In the genomic region with DNA sequence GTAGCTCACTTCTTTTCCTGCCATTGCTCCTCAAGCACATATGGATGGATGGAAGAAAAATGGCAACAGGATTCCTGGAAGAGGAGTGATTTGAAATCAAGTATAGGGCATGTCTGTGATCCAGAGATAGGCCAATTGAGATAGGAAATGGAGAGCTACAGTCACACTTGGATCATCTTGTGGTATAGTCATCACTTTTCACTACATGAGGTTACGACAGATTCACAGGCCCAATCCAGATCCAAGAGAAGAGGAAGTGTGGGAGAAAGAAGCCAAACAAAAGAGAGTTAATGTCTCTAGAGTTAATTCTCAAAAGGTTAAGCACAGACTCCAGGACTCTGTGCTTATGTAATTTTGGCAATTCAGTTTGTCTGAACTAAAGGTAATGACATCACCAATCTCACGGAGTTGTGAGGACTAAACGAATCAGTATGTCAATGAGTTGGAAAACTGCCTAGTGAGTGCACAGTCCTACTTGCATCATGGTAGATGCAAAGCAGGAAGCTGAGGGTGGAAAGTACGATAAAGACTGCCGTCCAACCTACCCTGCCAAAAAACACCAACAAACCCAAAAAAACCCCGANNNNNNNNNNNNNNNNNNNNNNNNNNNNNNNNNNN, we compare ENCODE assay signal across 27 mouse cellular contexts. TPM values are rescaled to one million over a fixed set of nuclear protein-coding genes. Genes with fewer than 3 reads are reported as not detected.
DNase-seq lines count a peak whose midpoint lies in the region; ATAC-seq lines count a peak whose summit lies in the region.
"Had no signal": no experiment of that assay in that cellular context is flagged by ENCODE, and none has a peak within 500 bp of the region (broad histone marks: within the 10 kb centered on the region; RNA-seq: fewer than 3 reads in every experiment).

No protein-coding gene starts in this region.

- no peak for ATAC-seq in embryonic facial prominence, embryonic 14.5 days (ENCODE audit: low read depth)
- ATAC-seq: forebrain, embryonic 15.5 days; intestine, embryonic 16.5 days; liver, embryonic 12.5 days had no signal

- no peak overlapping the region for H3K27ac ChIP-seq in embryonic facial prominence, embryonic 14.5 days (replicated peaks; ENCODE audit: low read depth, low read length)
- no peak overlapping the region for H3K27ac ChIP-seq in embryonic facial prominence, embryonic 10.5 days (replicated peaks)
- H3K27ac ChIP-seq: embryonic facial prominence, embryonic 12.5 days; forebrain, embryonic 15.5 days; hindbrain, embryonic 14.5 days; kidney, embryonic 15.5 days; liver, embryonic 12.5 days; neural tube, embryonic 12.5 days had no signal

- peak; percentile 26 for DNase-seq in embryonic facial prominence, embryonic 14.5 days (ENCODE audit: low spot score)
- no peak for DNase-seq in embryonic facial prominence, embryonic 10.5 days (ENCODE audit: low spot score)
- DNase-seq in adipocyte (ENCODE audit: low spot score): peak; percentile 70
- peak; percentile 61 for DNase-seq in induced T-regulatory cell, adult 2 months (ENCODE audit: low read depth)
- DNase-seq in splenic B cell, adult 2 months (ENCODE audit: low read depth, low spot score): peak; percentile 41
- no peak for DNase-seq in layer of hippocampus, adult 8-10 months (ENCODE audit: low spot score in 2 of 2)
- no peak for DNase-seq in kidney, postnatal 4 days
- DNase-seq in layer of hippocampus, postnatal 10 days (ENCODE audit: low spot score in 2 of 2): no peak
- DNase-seq: adrenal gland, postnatal 14 days; cerebellum, adult 18-20 months; heart, postnatal 10 days; left cerebral cortex, postnatal 4 days; lung, embryonic 14.5 days; lung, postnatal 36 days; right cerebral cortex, postnatal 4 days; thymus, postnatal 14 days had no signal

- H3K4me3 ChIP-seq in embryonic facial prominence, embryonic 14.5 days (ENCODE audit: low read depth, low read length): no peak overlapping the region
- no peak overlapping the region for H3K4me3 ChIP-seq in embryonic facial prominence, embryonic 10.5 days
- H3K4me3 ChIP-seq: embryonic facial prominence, embryonic 12.5 days; forebrain, embryonic 15.5 days; kidney, embryonic 15.5 days; liver, embryonic 12.5 days; neural tube, embryonic 12.5 days had no signal

- no peak overlapping the region for H3K4me2 ChIP-seq in embryonic facial prominence, embryonic 14.5 days (ENCODE audit: low read depth, low read length)
- H3K4me2 ChIP-seq: embryonic facial prominence, embryonic 12.5 days; forebrain, embryonic 15.5 days; heart, embryonic 11.5 days; hindbrain, embryonic 14.5 days; kidney, embryonic 15.5 days; liver, embryonic 12.5 days; lung, embryonic 14.5 days; midbrain, embryonic 11.5 days; neural tube, embryonic 12.5 days had no signal

- WGBS in embryonic facial prominence, embryonic 14.5 days: 74% methylated on average over 3 of the region's 6 CpGs
- WGBS in embryonic facial prominence, embryonic 10.5 days: 59% methylated on average over 6 of the region's 6 CpGs

- H3K36me3 ChIP-seq in embryonic facial prominence, embryonic 14.5 days (ENCODE audit: control insufficient read depth, insufficient read depth, low read length): no peaks in the 10 kb centered on the region
- no peaks in the 10 kb centered on the region for H3K36me3 ChIP-seq in embryonic facial prominence, embryonic 10.5 days (replicated peaks)
- H3K36me3 ChIP-seq in splenic B cell, adult 2 months (ENCODE audit: control insufficient read depth, insufficient read depth, low read length, poor library complexity, severe bottlenecking): no peaks in the 10 kb centered on the region
- H3K36me3 ChIP-seq: embryonic facial prominence, embryonic 12.5 days; forebrain, embryonic 15.5 days; kidney, embryonic 15.5 days; liver, embryonic 12.5 days; neural tube, embryonic 12.5 days had no signal

- no peaks in the 10 kb centered on the region for H3K27me3 ChIP-seq in embryonic facial prominence, embryonic 14.5 days (replicated peaks; ENCODE audit: control insufficient read depth, insufficient read depth, low read length)
- H3K27me3 ChIP-seq in embryonic facial prominence, embryonic 10.5 days (replicated peaks; ENCODE audit: low read depth, poor library complexity, severe bottlenecking): no peaks in the 10 kb centered on the region
- no peaks in the 10 kb centered on the region for H3K27me3 ChIP-seq in splenic B cell, adult 2 months (ENCODE audit: control insufficient read depth, insufficient read depth, low read length, poor library complexity, severe bottlenecking)
- H3K27me3 ChIP-seq: embryonic facial prominence, embryonic 12.5 days; forebrain, embryonic 15.5 days; kidney, embryonic 15.5 days; liver, embryonic 12.5 days; neural tube, embryonic 12.5 days had no signal

- H3K4me1 ChIP-seq in embryonic facial prominence, embryonic 14.5 days (ENCODE audit: control insufficient read depth, insufficient read depth, low read length): no peaks in the 10 kb centered on the region
- H3K4me1 ChIP-seq in embryonic facial prominence, embryonic 10.5 days: no peaks in the 10 kb centered on the region
- H3K4me1 ChIP-seq: embryonic facial prominence, embryonic 12.5 days; forebrain, embryonic 15.5 days; kidney, embryonic 15.5 days; liver, embryonic 12.5 days; neural tube, embryonic 12.5 days had no signal

- H3K9me3 ChIP-seq in embryonic facial prominence, embryonic 14.5 days (ENCODE audit: control insufficient read depth, low read length): no peaks in the 10 kb centered on the region
- no peaks in the 10 kb centered on the region for H3K9me3 ChIP-seq in embryonic facial prominence, embryonic 10.5 days
- H3K9me3 ChIP-seq: embryonic facial prominence, embryonic 12.5 days; forebrain, embryonic 15.5 days; kidney, embryonic 15.5 days; liver, embryonic 12.5 days; neural tube, embryonic 12.5 days had no signal

- no peak overlapping the region for H3K9ac ChIP-seq in embryonic facial prominence, embryonic 14.5 days (ENCODE audit: low read depth, low read length)
- H3K9ac ChIP-seq: embryonic facial prominence, embryonic 12.5 days; forebrain, embryonic 15.5 days; hindbrain, embryonic 14.5 days; kidney, embryonic 15.5 days; liver, embryonic 12.5 days; lung, embryonic 14.5 days; neural tube, embryonic 12.5 days had no signal

RNA-seq across cellular contexts. Expression of a gene that starts 7.4 kb away (rescaled TPM):
- 0.06 TPM in 1 of 2 replicates, not detected in the other for polyA plus RNA-seq in embryonic facial prominence, embryonic 14.5 days (2014; fragmentation: Nextera tagmentation; extraction: Ambion mirVana)
- not detected in 2 replicates for polyA plus RNA-seq in embryonic facial prominence, embryonic 10.5 days (2016; fragmentation: Nextera tagmentation; extraction: Ambion mirVana)
- total RNA-seq in layer of hippocampus, adult 8-10 months (2022): not detected
- not detected for total RNA-seq in layer of hippocampus, postnatal 10 days (2021)
- total RNA-seq: gastrocnemius, postnatal 4 days; heart, postnatal 10 days; left cerebral cortex, adult 18-20 months; left cerebral cortex, postnatal 4 days had no signal
- polyA plus RNA-seq: embryonic facial prominence, embryonic 12.5 days; heart, embryonic 11.5 days; kidney, embryonic 15.5 days; liver, embryonic 12.5 days; lung, embryonic 14.5 days; midbrain, embryonic 11.5 days; neural tube, embryonic 12.5 days had no signal

RNA-seq across cellular contexts. Expression of a gene that starts 17.6 kb away (rescaled TPM):
- 12.1 and 15.1 TPM in 2 replicates for polyA plus RNA-seq in embryonic facial prominence, embryonic 14.5 days (2014; fragmentation: Nextera tagmentation; extraction: Ambion mirVana)
- polyA plus RNA-seq in embryonic facial prominence, embryonic 10.5 days (2016; fragmentation: Nextera tagmentation; extraction: Ambion mirVana): 10.9 and 11.2 TPM in 2 replicates
- total RNA-seq in layer of hippocampus, adult 8-10 months (2022): 10 to 100 TPM; 43.9 to 50.5 (median 46.7) TPM
- total RNA-seq in layer of hippocampus, postnatal 10 days (2021): 10 to 100 TPM; 18.6 to 25.1 TPM

Comparison
In these comparisons a context has a peak if more than half of its experiments do, and no peak if none do; other contexts are left out.
1. DNase-seq: peak in embryonic facial prominence, embryonic 14.5 days (single experiment), adipocyte (single experiment), induced T-regulatory cell, adult 2 months (single experiment) and splenic B cell, adult 2 months (single experiment); none in embryonic facial prominence, embryonic 10.5 days (single experiment), layer of hippocampus, adult 8-10 months (0 of 2), kidney, postnatal 4 days (0 of 2) and layer of hippocampus, postnatal 10 days (0 of 2).